Mouse (Mus musculus) liver, postnatal 0 days (tissue): ENCODE results near the gene Adamtsl3.

Experiments
- CTCF ChIP-seq: sonication (generic); IDR thresholded peaks from 2 replicates; pipeline ENCODE4 v1.5.1; 2016; ENCODE audit warnings: antibody characterized with exemption, low read depth
- EP300 ChIP-seq: IDR thresholded peaks from 2 replicates; pipeline ENCODE4 v1.6.1; 2016; ENCODE audit warnings: antibody characterized with exemption, low read depth, mild to moderate bottlenecking

DNA sequence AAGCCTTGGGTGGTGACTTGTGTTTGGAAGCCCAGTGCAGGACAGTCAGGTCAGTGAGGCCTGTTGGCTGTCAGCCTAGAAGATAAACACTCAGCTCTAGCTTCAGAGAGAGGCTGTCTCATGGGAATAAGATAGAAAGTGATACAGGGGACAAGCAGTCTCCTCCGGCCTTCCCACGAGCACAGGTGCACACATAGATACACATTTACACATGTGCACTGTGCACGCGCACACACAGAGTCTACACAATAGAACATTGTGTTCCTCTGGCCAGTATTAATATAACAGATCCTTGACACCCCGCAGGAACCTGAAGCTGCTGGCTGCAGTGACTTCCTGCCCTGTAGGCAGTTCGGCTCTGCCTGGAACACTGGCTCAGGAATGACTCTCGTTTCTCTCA lies 44.3 kb downstream of the Adamtsl3 start:
- TF ChIP-seq CTCF = no peak
- TF ChIP-seq EP300 = no peak
